In genomic region chr9:44799102-44799957, GRCm38 (mm10) we compare ENCODE assay signal across 8 mouse cellular contexts. TPM values are rescaled to one million over a fixed set of nuclear protein-coding genes. Genes with fewer than 3 reads are reported as not detected.
DNase-seq lines count a peak whose midpoint lies in the region; ATAC-seq lines count a peak whose summit lies in the region.

Gene Tmem25 (minus strand): TSS chr9:44799307.

- H3K4me3 ChIP-seq in intestine, embryonic 15.5 days (replicated peaks) = peak within 1 kb of the TSS; percentile 62

- peak within 1 kb of the TSS; percentile 97 for H3K4me2 ChIP-seq in intestine, embryonic 15.5 days (replicated peaks)

- 0 out of 2 replicates have a peak, but pooled peaks cover 7% of the 10 kb centered on the region for H3K27me3 ChIP-seq in intestine, embryonic 15.5 days (replicated peaks)

- DNase-seq in adrenal gland, postnatal 10 days = peak; percentile 94
- DNase-seq in embryo, embryonic 9.5 days (ENCODE audit: extremely low spot score) = peak; percentile 86
- peak; percentile 75 to 79 for DNase-seq in gastrocnemius, postnatal 36 days
- DNase-seq in left cerebral cortex, postnatal 14 days (ENCODE audit: low spot score in 2 of 2) = peak; percentile 88 to 89
- DNase-seq in right cerebral cortex, postnatal 25 days = peak; percentile 93
- peak; percentile 77 to 87 for DNase-seq in urinary bladder, postnatal 36 days (ENCODE audit: low spot score in 2 of 2)

- peak within 1 kb of the TSS; percentile 95 for H3K27ac ChIP-seq in intestine, embryonic 15.5 days

- peaks cover 26% of the 10 kb centered on the region for H3K4me1 ChIP-seq in intestine, embryonic 15.5 days (replicated peaks)

- H3K36me3 ChIP-seq in intestine, embryonic 15.5 days = no peaks in the 10 kb centered on the region

- WGBS in intestine, embryonic 15.5 days = under 1% methylated on average over 72 of the region's 75 CpGs

- intact Hi-C loops in gastrocnemius, postnatal 36 days (cut with DNase I) = no loop called here
- intact Hi-C loops in left cerebral cortex, postnatal 14 days (cut with DNase I) = no loop called here

- no peaks in the 10 kb centered on the region for H3K9me3 ChIP-seq in intestine, embryonic 15.5 days

- peak within 1 kb of the TSS; percentile 69 for H3K9ac ChIP-seq in intestine, embryonic 15.5 days

- ATAC-seq in intestine, embryonic 15.5 days = peak; percentile 97
- peak; percentile 83 for ATAC-seq in megakaryocyte-erythroid progenitor cell, adult 5-6 weeks (replicated peaks; ENCODE audit: low FRiP score, low TSS enrichment, poor library complexity, severe bottlenecking)

RNA-seq across cellular contexts. Expression of gene Tmem25, which starts in this region (rescaled TPM):
- total RNA-seq in adrenal gland, postnatal 10 days (2021) = 10 to 100 TPM in 1 of 2 experiments, 1 to 10 TPM in 1; 4.3 to 10.4 TPM
- 1 to 10 TPM; 6.1 to 6.2 TPM for total RNA-seq in gastrocnemius, postnatal 36 days (2021)
- 4.8 and 5.2 TPM in 2 replicates for polyA plus RNA-seq in intestine, embryonic 15.5 days (2015; fragmentation: Nextera tagmentation; extraction: Ambion mirVana)
- 10 to 100 TPM; 36.5 to 41.3 TPM for total RNA-seq in left cerebral cortex, postnatal 14 days (2021)
- not detected in 2 replicates for total RNA-seq in megakaryocyte-erythroid progenitor cell, adult 5-6 weeks (2014; fragmentation: Nextera tagmentation)
- total RNA-seq in megakaryocyte-erythroid progenitor cell, adult 5-6 weeks (2017) = 0.28 TPM in 1 of 2 replicates, not detected in the other

Comparison
In these comparisons a context has a peak if more than half of its experiments do, and no peak if none do; other contexts are left out.
1. Peak in every context shown above with its lines: DNase-seq, ATAC-seq, H3K4me3 ChIP-seq and H3K27ac ChIP-seq.
2. RNA of gene Tmem25 (total RNA-seq): 36.5 to 41.3 TPM in left cerebral cortex, postnatal 14 days, 4.3 to 10.4 TPM in adrenal gland, postnatal 10 days and 6.1 to 6.2 TPM in gastrocnemius, postnatal 36 days; 0.28 TPM in megakaryocyte-erythroid progenitor cell, adult 5-6 weeks; every median in the first group is over 4 times any median in the second.
3. Peak in ATAC-seq in megakaryocyte-erythroid progenitor cell, adult 5-6 weeks; RNA of the gene not detected or under 1 TPM.